Mouse (Mus musculus): ENCODE results near the gene Olfr1294. TPM values are rescaled to one million over a fixed set of nuclear protein-coding genes. Genes with fewer than 3 reads are reported as not detected.

Olfr1294 gene
- total RNA-seq (2021), result not detected
- long read RNA-seq, experiment 1, result 0 reads
- long read RNA-seq, experiment 2, result 0 reads

GRCm38 (mm10) chr2:111540191-111540590, at the start of gene Olfr1294:
Gene Olfr1294 (minus strand): TSS chr2:111540291.
- intact Hi-C loops (cut with DNase I; ENCODE audit: low total_unique reads), result no loop called here
- DNase-seq, result no peak

- intact Hi-C loops (cut with DNase I; ENCODE audit: low total_unique reads), result no loop called here
- DNase-seq, result no peak
Observed at GRCm38 (mm10) chr2:111569581-111569980, 29.5 kb upstream of the Olfr1294 start, which contains the start of gene Olfr1295. Gene Olfr1295 (minus strand): TSS chr2:111569681.

DNA sequence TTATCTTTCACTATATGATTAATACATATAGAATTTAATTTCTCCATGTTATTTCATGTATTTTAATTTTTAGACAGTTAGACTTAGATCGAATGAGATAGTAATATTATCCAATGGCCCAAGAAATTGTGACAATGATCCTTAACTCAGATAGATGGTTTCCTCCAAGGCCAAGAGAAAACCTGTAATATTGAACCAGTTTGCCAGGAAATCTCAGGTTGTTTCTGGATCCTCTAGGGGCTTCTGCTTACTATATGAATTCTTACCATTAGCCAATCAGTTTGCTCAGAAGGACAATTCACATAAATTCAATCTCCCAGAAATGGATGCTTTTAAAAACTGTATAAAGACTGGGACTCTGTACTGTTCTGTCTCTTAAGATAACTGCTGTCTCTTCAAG, 15.2 kb downstream of the Olfr1294 start, which contains the start of gene Olfr1293-ps:
Olfr1293-ps (plus strand) TSS at position 301 of the 400 bp plus-strand sequence.
- intact Hi-C loops (cut with DNase I; ENCODE audit: low total_unique reads), result no loop called here
- DNase-seq, result no peak

GRCm38 (mm10) chr2:111517451-111517850, 22.6 kb downstream of the Olfr1294 start:
- no peak for DNase-seq
- intact Hi-C loops (cut with DNase I; ENCODE audit: low total_unique reads), result no loop called here

GRCm38 (mm10) chr2:111496880-111497279, 43.2 kb downstream of the Olfr1294 start, which contains the start of gene Olfr1291-ps1:
Gene Olfr1291-ps1 (plus strand): TSS chr2:111497180.
- DNase-seq, result no peak
- intact Hi-C loops (cut with DNase I; ENCODE audit: low total_unique reads), result no loop called here

DNA sequence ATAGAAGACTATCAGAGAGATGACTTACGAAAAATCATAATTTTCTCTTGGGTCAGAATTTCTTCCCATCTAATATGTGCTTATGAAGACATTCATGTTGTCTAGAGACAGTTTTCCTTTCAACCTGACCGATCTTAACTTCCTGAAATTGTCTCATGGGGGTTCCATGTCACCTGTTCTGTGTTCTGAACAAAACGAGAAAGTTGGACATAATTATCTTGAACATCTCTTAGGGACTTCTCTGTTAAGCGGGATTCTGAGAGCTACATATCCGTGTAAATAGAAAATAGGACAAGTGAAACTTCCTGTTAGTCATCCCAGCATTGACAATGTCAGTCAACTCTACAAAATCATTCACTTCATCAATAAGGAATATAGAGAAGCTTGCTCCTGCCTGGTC, 46.4 kb downstream of the Olfr1294 start, which contains the start of gene Olfr1290:
Olfr1290 (minus strand) TSS at position 101 of the 400 bp plus-strand sequence.
- intact Hi-C loops (cut with DNase I; ENCODE audit: low total_unique reads), result no loop called here
- DNase-seq, result no peak

Other genes starting within 250 kb of the Olfr1294 start
- gene Olfr1279, start 239.7 kb downstream of the Olfr1294 start, total RNA-seq (2021), result not detected
- not detected for gene Olfr1280, start 226.3 kb downstream of the Olfr1294 start, total RNA-seq (2021)
- gene Olfr1281, start 213.8 kb downstream of the Olfr1294 start, total RNA-seq (2021), result not detected
- not detected for gene Olfr1282, start 204.2 kb downstream of the Olfr1294 start, total RNA-seq (2021)
- gene Olfr1283, start 173.5 kb downstream of the Olfr1294 start, total RNA-seq (2021), result not detected
- gene Olfr1284, start 164.8 kb downstream of the Olfr1294 start, total RNA-seq (2021), result not detected
- gene Olfr1286, start 117.2 kb downstream of the Olfr1294 start, total RNA-seq (2021), result not detected
- not detected for gene Olfr1287, start 91.1 kb downstream of the Olfr1294 start, total RNA-seq (2021)
- not detected for gene Olfr1288, start 66.2 kb downstream of the Olfr1294 start, total RNA-seq (2021)
- not detected for gene Olfr1289, start 59.5 kb downstream of the Olfr1294 start, total RNA-seq (2021)
- gene Olfr1290, start 46.5 kb downstream of the Olfr1294 start, total RNA-seq (2021), result not detected
- gene Olfr1291-ps1, start 43.1 kb downstream of the Olfr1294 start, total RNA-seq (2021), result not detected
- gene Olfr1293-ps, start 15.1 kb downstream of the Olfr1294 start, total RNA-seq (2021), result not detected
- gene Olfr1295, start 29.4 kb upstream of the Olfr1294 start, total RNA-seq (2021), result not detected
- not detected for gene Olfr1297, start 86.2 kb upstream of the Olfr1294 start, total RNA-seq (2021)
- not detected for gene Olfr1298, start 108.9 kb upstream of the Olfr1294 start, total RNA-seq (2021)
- not detected for gene Olfr1299, start 121.1 kb upstream of the Olfr1294 start, total RNA-seq (2021)
- not detected for gene Olfr1301, start 210.7 kb upstream of the Olfr1294 start, total RNA-seq (2021)
- not detected for gene Olfr1302, start 237.1 kb upstream of the Olfr1294 start, total RNA-seq (2021)